Mouse (Mus musculus) stomach, embryonic 14.5 days (tissue): ENCODE results near the gene Arap1. TPM values are rescaled to one million over a fixed set of nuclear protein-coding genes. Genes with fewer than 3 reads are reported as not detected.

Source experiments
- ATAC-seq: fragments of 200-750 bp; cut with Nextera tagmentation; 2 replicates; pipeline ENCODE4 v1.8.0; 2017; ENCODE audit warnings: low read depth, moderate TSS enrichment; ENCODE audit not compliant: insufficient number of reproducible peaks, insufficient read depth, low FRiP score
- H3K27ac ChIP-seq: fragments of 300-500 bp; sonication (generic); 2 replicates; pipeline ENCODE4 v1.5.1; 2014; ENCODE audit warnings: mild to moderate bottlenecking, low read length, moderate library complexity, mixed read lengths
- H3K27me3 ChIP-seq: fragments of 300-500 bp; sonication (generic); 2 replicates; pipeline ENCODE4 v1.6.1; 2014; ENCODE audit warnings: low read length, control low read depth, mixed read lengths; ENCODE audit not compliant: control insufficient read depth, insufficient read depth
- H3K36me3 ChIP-seq: fragments of 300-500 bp; sonication (generic); 2 replicates; pipeline ENCODE4 v1.6.1; 2014; ENCODE audit warnings: mild to moderate bottlenecking, control low read depth, low read length, moderate library complexity, mixed read lengths; ENCODE audit not compliant: control insufficient read depth, insufficient read depth
- H3K4me1 ChIP-seq: fragments of 300-500 bp; sonication (generic); 2 replicates; pipeline ENCODE4 v1.6.1; 2014; ENCODE audit warnings: low read length, control low read depth, mixed read lengths; ENCODE audit not compliant: control insufficient read depth, insufficient read depth
- H3K4me2 ChIP-seq: fragments of 300-500 bp; sonication (generic); replicated peaks from 2 replicates; pipeline ENCODE4 v1.6.1; 2014; ENCODE audit warnings: low read depth, low read length, control low read depth
- H3K4me3 ChIP-seq: fragments of 300-500 bp; sonication (generic); 2 replicates; pipeline ENCODE4 v1.5.1; 2014; ENCODE audit warnings: low read depth, low read length, control low read depth
- H3K9ac ChIP-seq: fragments of 300-500 bp; sonication (generic); replicated peaks from 2 replicates; pipeline ENCODE4 v1.6.1; 2014; ENCODE audit warnings: low read depth, mild to moderate bottlenecking, control low read depth, low read length, moderate library complexity, mixed read lengths
- H3K9me3 ChIP-seq: fragments of 300-500 bp; sonication (generic); 2 replicates; pipeline ENCODE4 v1.6.1; 2016; ENCODE audit warnings: low read depth, low read length, control low read depth; ENCODE audit not compliant: control insufficient read depth
- WGBS: fragments of 180-500 bp; shearing (Covaris S2); extraction: QIAGEN DNeasy Blood & Tissue Kit; methylation state at CpG from one replicate; pipeline ENCODE4 v1.1.7; 2014; 5-methylcytosine and 5-hydroxymethylcytosine counted together
- polyA plus RNA-seq: library from polyadenylated mRNA; unstranded; fragments of >200 nt; fragmentation: Nextera tagmentation; extraction: Ambion mirVana; gene quantifications from 2 replicates; pipeline ENCODE4 v1.2.1, GENCODE M21; 2014

Arap1 gene
- polyA plus RNA-seq, 1 experiment from 2014 or later, result 131 TPM

- no peak for ATAC-seq
- H3K27me3 ChIP-seq, result no peaks in the 10 kb centered on the region
- WGBS, result 72% methylated on average over 7 of the region's 7 CpGs
- H3K4me1 ChIP-seq, result 0 out of 2 replicates have a peak, but pooled peaks cover 6% of the 10 kb centered on the region
- no peaks in the 10 kb centered on the region for H3K9me3 ChIP-seq
- no peak overlapping the region for H3K9ac ChIP-seq
- H3K4me2 ChIP-seq, result no peak overlapping the region
- H3K4me3 ChIP-seq, result no peak overlapping the region
- no peak overlapping the region for H3K27ac ChIP-seq
- H3K36me3 ChIP-seq, result peaks cover 4% of the 10 kb centered on the region; the same call in 1 of the 2 replicates
Observed at GRCm38 (mm10) chr7:101343135-101343534, 4.7 kb upstream of the Arap1 start.

- Histone ChIP-seq H3K27ac (no peak overlapping the region), H3K4me1 (peaks cover 12% of the 10 kb centered on the region; the same call in 1 of the 2 replicates), H3K36me3 (peaks cover 4% of the 10 kb centered on the region; the same call in 1 of the 2 replicates), H3K9ac (no peak overlapping the region), H3K4me2 (no peak overlapping the region), H3K9me3 (no peaks in the 10 kb centered on the region), H3K4me3 (no peak overlapping the region), H3K27me3 (no peaks in the 10 kb centered on the region)
- ATAC-seq, result no peak
- 55% methylated on average over 4 of the region's 4 CpGs for WGBS
Observed at GRCm38 (mm10) chr7:101344892-101345291, 3.0 kb upstream of the Arap1 start.

GRCm38 (mm10) chr7:101346991-101347390, 876 bp upstream of the Arap1 start:
- H3K27me3 ChIP-seq, result no peaks in the 10 kb centered on the region
- no peaks in the 10 kb centered on the region for H3K9me3 ChIP-seq
- peaks cover 4% of the 10 kb centered on the region; the same call in 1 of the 2 replicates for H3K36me3 ChIP-seq
- H3K4me3 ChIP-seq, result no peak overlapping the region
- 78% methylated on average over 2 of the region's 2 CpGs for WGBS
- H3K27ac ChIP-seq, result no peak overlapping the region
- H3K9ac ChIP-seq, result no peak overlapping the region
- peaks cover 12% of the 10 kb centered on the region; the same call in 1 of the 2 replicates for H3K4me1 ChIP-seq
- H3K4me2 ChIP-seq, result 0 out of 2 replicates have a peak overlapping the region, but pooled peaks have one; percentile 98
- no peak for ATAC-seq

- Histone ChIP-seq H3K4me2 (peak overlapping the region; percentile 98), H3K4me1 (peaks cover 12% of the 10 kb centered on the region; the same call in 1 of the 2 replicates), H3K4me3 (peak overlapping the region; percentile 56), H3K27ac (no peak overlapping the region), H3K9ac (peak overlapping the region; percentile 18; the same call in 1 of the 2 replicates), H3K36me3 (peaks cover 4% of the 10 kb centered on the region; the same call in 1 of the 2 replicates), H3K9me3 (no peaks in the 10 kb centered on the region), H3K27me3 (no peaks in the 10 kb centered on the region)
- WGBS, result 6% methylated on average over 13 of the region's 13 CpGs
- ATAC-seq, result no peak
Observed at GRCm38 (mm10) chr7:101348312-101348711, 445 bp downstream of the Arap1 start.

- Histone ChIP-seq H3K9me3 (no peaks in the 10 kb centered on the region), H3K27ac (no peak overlapping the region), H3K4me3 (no peak overlapping the region), H3K36me3 (peaks cover 4% of the 10 kb centered on the region; the same call in 1 of the 2 replicates), H3K27me3 (no peaks in the 10 kb centered on the region), H3K9ac (no peak overlapping the region), H3K4me2 (no peak overlapping the region), H3K4me1 (peaks cover 12% of the 10 kb centered on the region; the same call in 1 of the 2 replicates)
- WGBS, result 52% methylated on average over 2 of the region's 2 CpGs
- no peak for ATAC-seq
Observed at GRCm38 (mm10) chr7:101349861-101350260, 2.0 kb downstream of the Arap1 start.

GRCm38 (mm10) chr7:101352404-101352803, 4.5 kb downstream of the Arap1 start:
- H3K36me3 ChIP-seq, result no peaks in the 10 kb centered on the region
- H3K4me2 ChIP-seq, result no peak overlapping the region
- H3K4me3 ChIP-seq, result no peak overlapping the region
- H3K9me3 ChIP-seq, result no peaks in the 10 kb centered on the region
- no peaks in the 10 kb centered on the region for H3K27me3 ChIP-seq
- 83% methylated on average over 4 of the region's 4 CpGs for WGBS
- no peak for ATAC-seq
- no peak overlapping the region for H3K27ac ChIP-seq
- H3K9ac ChIP-seq, result no peak overlapping the region
- H3K4me1 ChIP-seq, result peaks cover 7% of the 10 kb centered on the region; the same call in 1 of the 2 replicates

- no peaks in the 10 kb centered on the region for H3K9me3 ChIP-seq
- 57% methylated on average over 5 of the region's 5 CpGs for WGBS
- no peaks in the 10 kb centered on the region for H3K4me1 ChIP-seq
- peak; percentile 57; the same call in 1 of the 2 replicates for ATAC-seq
- H3K4me3 ChIP-seq, result no peak overlapping the region
- no peaks in the 10 kb centered on the region for H3K27me3 ChIP-seq
- H3K27ac ChIP-seq, result no peak overlapping the region
- no peak overlapping the region for H3K9ac ChIP-seq
- no peak overlapping the region for H3K4me2 ChIP-seq
- no peaks in the 10 kb centered on the region for H3K36me3 ChIP-seq
Observed at GRCm38 (mm10) chr7:101354423-101354822, 6.6 kb downstream of the Arap1 start.

- no peaks in the 10 kb centered on the region for H3K36me3 ChIP-seq
- no peak for ATAC-seq
- no peaks in the 10 kb centered on the region for H3K27me3 ChIP-seq
- H3K27ac ChIP-seq, result no peak overlapping the region
- 89% methylated on average over 6 of the region's 6 CpGs for WGBS
- H3K4me1 ChIP-seq, result 0 out of 2 replicates have a peak, but pooled peaks cover 2% of the 10 kb centered on the region
- H3K4me3 ChIP-seq, result no peak overlapping the region
- no peak overlapping the region for H3K4me2 ChIP-seq
- no peaks in the 10 kb centered on the region for H3K9me3 ChIP-seq
- no peak overlapping the region for H3K9ac ChIP-seq
Observed at GRCm38 (mm10) chr7:101355551-101356100, 7.8 kb downstream of the Arap1 start.
